Mouse (Mus musculus): ENCODE results near the gene Gm10722. TPM values are rescaled to one million over a fixed set of nuclear protein-coding genes. Genes with fewer than 3 reads are reported as not detected.
"Not testable (repeated sequence)": the region's sequence is repeated elsewhere in the genome, so short reads cannot be mapped to it uniquely, and the experiment has no call there.

The Gm10722 gene
- polyA plus RNA-seq (2012; rRNA removed), result not detected in 2 replicates

- WGBS, result 76% methylated on average over 12 of the region's 12 CpGs
- not testable (repeated sequence) for H3K27ac ChIP-seq (ENCODE audit: control insufficient read depth, insufficient read depth, low read length); H3K4me3 ChIP-seq (ENCODE audit: control insufficient read depth, insufficient read depth, low read length); DNase-seq; H3K27me3 ChIP-seq (ENCODE audit: control insufficient read depth, insufficient read depth, low read length); H3K4me1 ChIP-seq (replicated peaks; ENCODE audit: control insufficient read depth, insufficient read depth, low read length); H3K36me3 ChIP-seq (ENCODE audit: control insufficient read depth, insufficient read depth, low read length)
These were observed at the start of gene Gm10722 for GRCm38 (mm10) chr9:3000445-3000972. Gene Gm10722, plus strand, starts transcription at chr9:3000922.

GRCm38 (mm10) chr9:3001006-3001405 lies 284 bp downstream of the Gm10722 start:
- H3K27ac ChIP-seq (ENCODE audit: control insufficient read depth, insufficient read depth, low read length); H3K27me3 ChIP-seq (ENCODE audit: control insufficient read depth, insufficient read depth, low read length); H3K4me3 ChIP-seq (ENCODE audit: control insufficient read depth, insufficient read depth, low read length); H3K4me1 ChIP-seq (replicated peaks; ENCODE audit: control insufficient read depth, insufficient read depth, low read length); H3K36me3 ChIP-seq (ENCODE audit: control insufficient read depth, insufficient read depth, low read length): not testable (repeated sequence)
- DNase-seq, result peak; percentile 5
- WGBS, result 69% methylated on average over 8 of the region's 8 CpGs

- H3K36me3 ChIP-seq (ENCODE audit: control insufficient read depth, insufficient read depth, low read length); H3K4me1 ChIP-seq (replicated peaks; ENCODE audit: control insufficient read depth, insufficient read depth, low read length); H3K4me3 ChIP-seq (ENCODE audit: control insufficient read depth, insufficient read depth, low read length); H3K27me3 ChIP-seq (ENCODE audit: control insufficient read depth, insufficient read depth, low read length); H3K27ac ChIP-seq (ENCODE audit: control insufficient read depth, insufficient read depth, low read length): not testable (repeated sequence)
- 71% methylated on average over 9 of the region's 11 CpGs for WGBS
- DNase-seq, result peak; percentile 98
These were observed 1.4 kb downstream of the Gm10722 start for GRCm38 (mm10) chr9:3001948-3002659.

GRCm38 (mm10) chr9:3002794-3003396 lies 2.2 kb downstream of the Gm10722 start, which contains the start of gene Gm11168:
Gene Gm11168, plus strand, starts transcription at chr9:3003346.
- 77% methylated on average over 6 of the region's 14 CpGs for WGBS
- H3K4me3 ChIP-seq (ENCODE audit: control insufficient read depth, insufficient read depth, low read length); H3K36me3 ChIP-seq (ENCODE audit: control insufficient read depth, insufficient read depth, low read length); H3K4me1 ChIP-seq (replicated peaks; ENCODE audit: control insufficient read depth, insufficient read depth, low read length); DNase-seq; H3K27ac ChIP-seq (ENCODE audit: control insufficient read depth, insufficient read depth, low read length); H3K27me3 ChIP-seq (ENCODE audit: control insufficient read depth, insufficient read depth, low read length): not testable (repeated sequence)

GRCm38 (mm10) chr9:3006179-3006578 lies 5.5 kb downstream of the Gm10722 start:
- not testable (repeated sequence) for H3K27ac ChIP-seq (ENCODE audit: control insufficient read depth, insufficient read depth, low read length); H3K27me3 ChIP-seq (ENCODE audit: control insufficient read depth, insufficient read depth, low read length); DNase-seq; H3K4me1 ChIP-seq (replicated peaks; ENCODE audit: control insufficient read depth, insufficient read depth, low read length); H3K36me3 ChIP-seq (ENCODE audit: control insufficient read depth, insufficient read depth, low read length); H3K4me3 ChIP-seq (ENCODE audit: control insufficient read depth, insufficient read depth, low read length)
- WGBS, result 83% methylated on average over 1 of the region's 5 CpGs

GRCm38 (mm10) chr9:3006636-3007035 lies 5.9 kb downstream of the Gm10722 start:
- WGBS, result 78% methylated on average over 8 of the region's 8 CpGs

GRCm38 (mm10) chr9:3007272-3007671 lies 6.5 kb downstream of the Gm10722 start:
- not testable (repeated sequence) for H3K4me3 ChIP-seq (ENCODE audit: control insufficient read depth, insufficient read depth, low read length); DNase-seq; H3K36me3 ChIP-seq (ENCODE audit: control insufficient read depth, insufficient read depth, low read length); H3K4me1 ChIP-seq (replicated peaks; ENCODE audit: control insufficient read depth, insufficient read depth, low read length); H3K27me3 ChIP-seq (ENCODE audit: control insufficient read depth, insufficient read depth, low read length); H3K27ac ChIP-seq (ENCODE audit: control insufficient read depth, insufficient read depth, low read length)
- 80% methylated on average over 8 of the region's 9 CpGs for WGBS

More at GRCm38 (mm10) chr9:3006636-3007035, 5.9 kb downstream of the Gm10722 start:
- not testable (repeated sequence) for H3K4me3 ChIP-seq (ENCODE audit: control insufficient read depth, insufficient read depth, low read length); H3K27me3 ChIP-seq (ENCODE audit: control insufficient read depth, insufficient read depth, low read length); H3K4me1 ChIP-seq (replicated peaks; ENCODE audit: control insufficient read depth, insufficient read depth, low read length); H3K27ac ChIP-seq (ENCODE audit: control insufficient read depth, insufficient read depth, low read length); H3K36me3 ChIP-seq (ENCODE audit: control insufficient read depth, insufficient read depth, low read length)
- peak; percentile 83 for DNase-seq

GRCm38 (mm10) chr9:3009331-3009730 lies 8.6 kb downstream of the Gm10722 start:
- not testable (repeated sequence) for H3K36me3 ChIP-seq (ENCODE audit: control insufficient read depth, insufficient read depth, low read length); H3K4me3 ChIP-seq (ENCODE audit: control insufficient read depth, insufficient read depth, low read length); H3K27ac ChIP-seq (ENCODE audit: control insufficient read depth, insufficient read depth, low read length); H3K27me3 ChIP-seq (ENCODE audit: control insufficient read depth, insufficient read depth, low read length); H3K4me1 ChIP-seq (replicated peaks; ENCODE audit: control insufficient read depth, insufficient read depth, low read length); DNase-seq
- no CpG with 5 or more reads among the region's 5 CpGs for WGBS

- not testable (repeated sequence) for H3K27ac ChIP-seq (ENCODE audit: control insufficient read depth, insufficient read depth, low read length); H3K36me3 ChIP-seq (ENCODE audit: control insufficient read depth, insufficient read depth, low read length); H3K4me3 ChIP-seq (ENCODE audit: control insufficient read depth, insufficient read depth, low read length); H3K27me3 ChIP-seq (ENCODE audit: control insufficient read depth, insufficient read depth, low read length); DNase-seq; H3K4me1 ChIP-seq (replicated peaks; ENCODE audit: control insufficient read depth, insufficient read depth, low read length)
- WGBS, result 84% methylated on average over 3 of the region's 7 CpGs
These were observed 11.4 kb downstream of the Gm10722 start for GRCm38 (mm10) chr9:3012054-3012621.

- not testable (repeated sequence) for H3K4me1 ChIP-seq (replicated peaks; ENCODE audit: control insufficient read depth, insufficient read depth, low read length); H3K36me3 ChIP-seq (ENCODE audit: control insufficient read depth, insufficient read depth, low read length); DNase-seq; H3K4me3 ChIP-seq (ENCODE audit: control insufficient read depth, insufficient read depth, low read length); H3K27ac ChIP-seq (ENCODE audit: control insufficient read depth, insufficient read depth, low read length); H3K27me3 ChIP-seq (ENCODE audit: control insufficient read depth, insufficient read depth, low read length)
- no CpG with 5 or more reads among the region's 11 CpGs for WGBS
These were observed 12.1 kb downstream of the Gm10722 start, which contains the start of gene Gm10721 for GRCm38 (mm10) chr9:3012733-3013279. Gene Gm10721, plus strand, starts transcription at chr9:3013140.
